Mouse (Mus musculus): ENCODE results near the gene Dvl1. TPM values are rescaled to one million over a fixed set of nuclear protein-coding genes. Genes with fewer than 3 reads are reported as not detected.

The Dvl1 gene
- 10 to 100 TPM; 85.8 to 91.7 TPM for total RNA-seq (2021)

DNA sequence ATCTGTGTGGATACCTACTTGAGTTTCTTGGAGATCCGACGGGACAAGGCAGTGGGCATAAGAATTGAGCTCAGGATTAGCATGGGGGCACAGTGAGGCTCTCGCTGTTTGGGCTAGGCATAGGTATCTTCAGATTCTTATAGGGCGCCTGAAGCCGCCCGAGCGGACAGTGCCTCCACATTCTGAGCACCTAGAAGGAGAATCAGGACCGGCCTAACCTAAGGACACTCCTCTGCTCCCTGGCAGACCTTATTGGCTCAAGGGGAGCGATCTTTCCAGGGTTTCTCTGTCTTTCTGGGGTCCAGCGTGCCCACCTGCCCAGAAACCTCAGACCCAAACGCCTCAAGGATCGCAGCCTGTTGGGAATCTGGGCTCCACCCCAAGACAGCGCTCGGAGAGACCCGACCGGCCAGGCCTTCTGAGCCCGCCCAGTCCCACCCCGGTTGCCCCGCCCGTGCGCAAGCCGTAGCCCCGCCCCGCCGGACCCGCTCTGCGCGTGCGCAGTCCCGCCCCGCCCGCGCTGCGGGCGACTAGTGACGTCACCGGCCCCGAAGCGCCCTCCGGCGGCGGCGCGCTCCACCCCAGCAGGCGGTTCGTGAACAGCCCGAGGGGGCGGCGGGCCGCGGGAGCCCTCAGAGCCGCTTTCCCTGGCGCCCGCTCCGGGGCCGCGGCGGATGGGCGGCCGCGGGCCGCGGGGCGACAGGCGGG is at the start of gene Dvl1:
Dvl1 (plus strand) TSS at position 532 of the 708 bp plus-strand sequence.
- peak; percentile 94 to 97 for DNase-seq (ENCODE audit: low spot score in 2 of 2)
- intact Hi-C loops (cut with DNase I) = loop anchor here (2.0 kb wide), 1 partner anchor 22 kb away; the partner anchor contains the start of genes Cptp and Ints11

GRCm38 (mm10) chr4:155802075-155802474 is 45.1 kb upstream of the Dvl1 start:
- DNase-seq (ENCODE audit: low spot score in 2 of 2) = no peak
- intact Hi-C loops (cut with DNase I) = no loop called here

DNA sequence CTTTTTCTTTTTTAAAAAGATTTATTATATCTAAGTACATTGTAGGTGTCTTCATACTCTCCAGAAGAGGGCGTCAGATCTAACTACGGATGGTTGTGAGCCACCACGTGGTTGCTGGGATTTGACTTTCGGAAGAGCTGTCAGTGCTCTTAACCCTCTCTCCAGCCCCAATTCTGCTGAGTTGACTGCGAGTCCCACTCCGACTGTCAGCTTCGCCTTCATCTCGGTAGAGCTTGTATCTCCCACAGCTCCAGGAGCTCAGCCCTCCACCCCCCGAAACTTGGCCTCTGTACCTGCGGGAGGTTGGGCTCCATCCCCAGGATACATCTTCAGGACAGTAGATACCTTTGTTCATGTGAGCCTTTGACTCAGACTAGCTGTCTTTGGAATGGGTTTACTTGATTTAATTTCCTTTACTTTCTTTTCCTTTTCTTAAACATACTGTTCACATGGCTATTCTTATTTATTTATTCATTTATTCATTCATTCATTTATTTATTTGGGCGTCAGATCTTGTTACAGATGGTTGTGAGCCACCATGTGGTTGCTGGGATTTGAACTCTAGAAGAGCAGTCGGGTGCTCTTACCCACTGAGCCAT is 44.4 kb upstream of the Dvl1 start, which contains the start of gene Mrpl20:
Mrpl20 (plus strand) TSS at position 138 of the 599 bp plus-strand sequence.
- intact Hi-C loops (cut with DNase I) = no loop called here
- DNase-seq (ENCODE audit: low spot score in 2 of 2) = no peak

- DNase-seq (ENCODE audit: low spot score in 2 of 2) = peak; percentile 95
- intact Hi-C loops (cut with DNase I) = no loop called here
Observed at GRCm38 (mm10) chr4:155803340-155804041, 43.7 kb upstream of the Dvl1 start.

DNA sequence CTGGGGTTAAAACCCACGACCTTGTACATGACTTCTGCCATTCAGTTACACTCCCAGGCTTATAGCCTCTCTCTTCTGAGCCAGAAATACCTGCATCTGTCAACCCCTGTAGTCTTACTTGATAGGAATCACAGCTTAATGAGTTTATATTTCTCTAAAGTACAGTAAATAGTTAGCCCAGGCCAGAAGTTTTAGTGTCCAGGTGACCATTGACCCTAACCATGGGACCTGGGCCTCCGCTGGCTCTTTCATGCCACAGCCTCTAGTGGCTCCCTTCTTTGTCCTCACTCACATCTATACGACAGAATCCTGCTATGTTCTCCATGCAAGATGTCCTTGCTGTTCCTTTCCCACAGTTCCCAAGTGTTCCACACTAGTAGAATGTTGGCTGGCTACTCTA is 39.4 kb upstream of the Dvl1 start:
- no peak for DNase-seq (ENCODE audit: low spot score in 2 of 2)
- intact Hi-C loops (cut with DNase I) = no loop called here

DNA sequence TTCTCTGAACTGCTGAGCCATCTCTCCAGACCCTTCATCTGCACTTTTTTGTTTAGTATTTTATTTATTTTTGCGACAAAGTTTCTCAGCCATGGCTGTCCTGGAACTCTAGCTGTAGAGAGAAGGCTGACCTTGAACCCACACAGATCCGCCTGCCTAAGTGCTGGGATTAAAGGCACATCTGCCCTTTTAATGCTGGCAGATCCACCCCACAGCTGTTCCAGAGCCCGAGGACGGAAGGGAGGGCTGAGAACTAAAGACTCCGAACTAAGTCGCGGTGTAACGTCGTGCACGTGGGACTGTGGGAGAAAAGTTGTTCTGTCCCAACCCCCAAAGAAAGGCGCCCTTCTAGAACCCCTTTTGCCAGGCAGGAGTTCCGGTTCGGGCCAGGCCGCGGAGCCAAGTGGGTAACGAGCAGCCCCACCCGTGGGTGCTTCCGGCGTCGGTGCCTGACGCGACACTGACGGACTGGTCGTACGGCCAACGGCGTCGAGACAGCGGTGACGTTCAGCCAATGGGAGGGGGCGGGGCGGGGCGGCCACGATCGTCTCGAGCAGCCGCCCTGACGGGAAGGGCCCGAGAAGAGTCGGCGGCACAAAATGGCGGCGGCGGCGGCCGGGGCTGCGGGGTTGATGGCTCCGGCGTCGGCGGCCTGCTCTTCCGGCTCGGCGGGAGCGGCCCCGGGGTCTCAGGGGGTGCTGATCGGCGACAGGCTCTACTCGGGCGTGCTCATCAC is 35.1 kb upstream of the Dvl1 start, which contains the start of gene Ccnl2:
Ccnl2 (plus strand) TSS at position 561 of the 736 bp plus-strand sequence.
- intact Hi-C loops (cut with DNase I) = no loop called here
- DNase-seq (ENCODE audit: low spot score in 2 of 2) = peak; percentile 91 to 92

DNA sequence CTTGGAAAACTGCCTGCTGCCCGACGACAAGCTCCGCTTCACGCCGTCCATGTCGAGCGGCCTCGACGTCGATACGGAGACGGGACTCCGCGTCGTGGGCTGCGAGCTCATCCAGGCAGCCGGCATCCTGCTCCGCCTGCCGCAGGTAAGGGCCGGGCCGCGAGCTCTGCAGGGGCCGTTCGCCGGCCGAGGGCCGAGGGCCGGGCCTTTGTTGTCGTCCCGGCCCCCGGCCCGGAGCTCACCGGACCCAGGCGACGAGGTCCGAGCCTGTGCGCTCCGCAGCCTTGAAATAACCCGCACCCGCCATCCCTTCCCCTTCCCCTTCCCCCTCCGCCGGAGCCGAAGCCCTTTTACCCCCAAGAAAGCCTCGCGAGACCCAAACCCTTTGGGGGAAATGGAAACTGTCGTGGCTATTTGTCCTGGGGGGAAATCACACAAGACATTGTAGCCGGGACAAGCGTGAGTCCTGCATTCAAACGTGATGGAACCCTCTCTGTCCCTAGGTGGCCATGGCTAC is 34.5 kb upstream of the Dvl1 start:
- intact Hi-C loops (cut with DNase I) = no loop called here
- no peak for DNase-seq (ENCODE audit: low spot score in 2 of 2)

DNA sequence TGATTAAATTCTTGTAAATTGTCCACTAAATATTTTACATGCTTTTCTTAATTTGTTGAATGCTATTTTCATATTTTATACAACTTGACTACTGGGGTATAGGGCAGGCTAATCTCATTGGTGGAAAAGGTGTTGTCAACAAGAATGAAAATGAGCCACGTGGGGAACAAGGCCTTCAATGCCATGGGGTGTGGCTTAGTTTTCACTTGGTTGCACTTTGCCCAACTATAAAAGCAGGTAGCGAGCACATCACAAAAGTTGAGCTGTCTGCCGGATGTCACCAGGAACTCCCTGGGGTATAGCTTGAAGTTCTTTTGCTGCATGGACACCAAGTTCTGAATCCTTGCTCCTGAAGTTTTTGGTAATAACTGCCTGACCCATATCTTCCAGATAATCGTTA is 29.7 kb upstream of the Dvl1 start:
- DNase-seq (ENCODE audit: low spot score in 2 of 2) = no peak
- intact Hi-C loops (cut with DNase I) = no loop called here

DNA sequence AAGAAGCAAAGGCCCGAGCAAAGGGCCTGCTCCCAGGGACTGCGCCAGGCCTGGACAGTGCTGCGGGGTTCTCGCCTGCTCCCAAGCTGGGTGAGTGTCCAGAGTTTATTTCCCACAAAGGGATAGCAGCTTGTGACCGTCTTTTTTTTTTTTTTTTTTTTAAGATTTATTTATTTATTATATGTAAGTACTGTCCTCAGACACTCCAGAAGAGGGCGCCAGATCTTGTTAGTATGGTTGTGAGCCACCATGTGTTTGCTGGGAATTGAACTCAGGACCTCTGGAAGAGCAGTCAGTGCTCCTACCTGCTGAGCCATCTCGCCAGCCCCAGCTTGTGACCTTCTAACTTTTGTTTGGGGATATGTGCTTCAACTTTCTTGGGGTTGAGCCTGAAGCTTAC is 26.2 kb upstream of the Dvl1 start:
- DNase-seq (ENCODE audit: low spot score in 2 of 2) = no peak
- intact Hi-C loops (cut with DNase I) = no loop called here

GRCm38 (mm10) chr4:155823443-155823842 is 23.8 kb upstream of the Dvl1 start:
- no peak for DNase-seq (ENCODE audit: low spot score in 2 of 2)
- intact Hi-C loops (cut with DNase I) = no loop called here

GRCm38 (mm10) chr4:155829866-155830265 is 17.3 kb upstream of the Dvl1 start:
- no peak for DNase-seq (ENCODE audit: low spot score in 2 of 2)
- intact Hi-C loops (cut with DNase I) = loop anchor here (2.0 kb wide), 1 partner anchor 113 kb away; the partner anchor contains the start of gene Ube2j2

- DNase-seq (ENCODE audit: low spot score in 2 of 2) = no peak
- intact Hi-C loops (cut with DNase I) = loop anchor here (2.0 kb wide), 1 partner anchor 112 kb away; the partner anchor contains the start of gene Ube2j2
Observed at GRCm38 (mm10) chr4:155830596-155830995, 16.6 kb upstream of the Dvl1 start.

- intact Hi-C loops (cut with DNase I) = loop anchor here (2.0 kb wide), 1 partner anchor 112 kb away; the partner anchor contains the start of gene Ube2j2
- DNase-seq (ENCODE audit: low spot score in 2 of 2) = peak; percentile 94
Observed at GRCm38 (mm10) chr4:155831205-155831766, 15.9 kb upstream of the Dvl1 start, which contains the start of gene Aurkaip1. Aurkaip1 (plus strand) TSS chr4:155831272.

DNA sequence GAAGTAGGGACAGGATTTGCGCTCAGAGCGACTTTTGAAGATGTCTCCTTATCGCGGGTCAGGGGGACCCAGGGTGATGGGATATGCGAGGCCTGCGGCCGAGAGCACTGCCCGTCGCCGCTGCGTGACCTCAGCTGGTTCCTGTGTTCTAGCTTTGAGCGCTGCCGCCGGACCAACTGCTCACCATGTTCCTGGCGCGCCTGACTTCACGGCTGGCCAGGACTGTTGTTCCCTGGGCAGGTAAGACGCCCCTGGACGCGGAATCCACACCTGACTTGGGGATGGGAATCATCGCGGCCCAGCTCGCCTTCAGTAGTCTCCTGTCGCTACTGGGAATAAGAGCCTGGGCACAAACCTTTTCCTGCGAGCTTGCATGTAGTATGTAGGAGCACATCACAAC is 15.4 kb upstream of the Dvl1 start:
- DNase-seq (ENCODE audit: low spot score in 2 of 2) = no peak
- intact Hi-C loops (cut with DNase I) = loop anchor here (2.0 kb wide), 1 partner anchor 111 kb away; the partner anchor contains the start of gene Ube2j2

- intact Hi-C loops (cut with DNase I) = no loop called here
- no peak for DNase-seq (ENCODE audit: low spot score in 2 of 2)
Observed at GRCm38 (mm10) chr4:155832321-155832720, 14.9 kb upstream of the Dvl1 start.

- intact Hi-C loops (cut with DNase I) = no loop called here
- DNase-seq (ENCODE audit: low spot score in 2 of 2) = no peak
Observed at GRCm38 (mm10) chr4:155833234-155833633, 14.0 kb upstream of the Dvl1 start.

DNA sequence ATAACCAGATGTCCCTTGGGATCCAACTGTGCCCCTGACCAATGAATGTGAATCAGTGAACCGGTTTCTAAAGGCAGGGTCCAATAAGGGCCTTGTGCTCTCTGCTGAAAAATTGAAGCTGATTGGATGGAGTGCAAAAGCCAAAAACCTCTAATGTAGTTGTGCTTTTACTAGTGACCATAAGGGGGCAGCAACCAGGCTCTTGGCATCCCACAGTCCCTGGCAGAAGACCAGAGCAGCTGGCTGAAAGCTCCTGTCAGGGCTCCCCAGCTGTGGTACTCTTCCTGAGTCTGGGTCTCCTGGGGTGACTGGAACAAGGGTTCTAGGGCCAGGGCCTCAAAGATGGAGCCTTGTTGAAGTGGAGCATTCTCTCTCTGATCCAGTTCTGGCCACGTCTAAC is 13.4 kb upstream of the Dvl1 start:
- peak; percentile 53 to 66 for DNase-seq (ENCODE audit: low spot score in 2 of 2)
- intact Hi-C loops (cut with DNase I) = no loop called here

DNA sequence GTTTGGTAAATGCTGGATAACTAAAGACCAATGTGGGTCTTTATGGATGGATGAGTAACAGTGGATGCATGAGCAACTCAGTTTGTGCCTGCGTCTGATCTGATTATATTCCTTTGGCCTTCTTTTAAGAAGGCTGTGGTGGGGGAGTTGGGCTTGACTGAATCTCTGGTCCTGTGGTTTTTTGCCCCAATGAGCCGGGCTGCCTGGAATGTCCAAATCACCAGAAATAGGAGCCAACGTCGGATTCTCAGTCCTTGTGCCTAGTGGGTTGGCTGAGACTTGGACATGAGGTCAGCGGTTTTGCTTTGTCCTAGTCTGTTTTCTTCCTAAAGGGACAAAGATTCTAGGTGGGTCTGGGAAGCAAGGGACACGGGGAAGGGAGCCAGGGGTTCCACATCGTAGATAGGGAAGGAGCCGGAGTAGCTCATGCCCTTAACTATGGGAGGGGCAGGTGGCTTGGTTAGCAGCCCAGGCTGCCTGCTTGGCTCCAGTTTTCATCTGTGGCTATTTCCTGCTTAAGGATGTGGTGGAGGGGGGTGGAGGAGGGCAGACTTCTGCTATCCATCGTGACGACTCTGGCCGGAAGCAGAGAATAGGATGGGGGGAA is 9.7 kb upstream of the Dvl1 start:
- intact Hi-C loops (cut with DNase I) = no loop called here

More for the DNA sequence above, 9.7 kb upstream of the Dvl1 start:
- no peak for DNase-seq (ENCODE audit: low spot score in 2 of 2)
